Mouse (Mus musculus) layer of hippocampus, adult 9-10 months (tissue): ENCODE results near the gene Lemd2.
"Not testable (repeated sequence)": the region's sequence is repeated elsewhere in the genome, so short reads cannot be mapped to it uniquely, and the experiment has no call there.

Experiments
- DNase-seq: peaks from one replicate; pipeline ENCODE4 v3.0.0; 2022; ENCODE audit warnings: low spot score

Lemd2 gene

GRCm38 (mm10) chr17:27204075-27204909 lies at the start of gene Lemd2:
Gene Lemd2 (minus strand): TSS chr17:27204469.
- DNase-seq = peak; percentile 87

- no peak for DNase-seq
Measured at GRCm38 (mm10) chr17:27251150-27251549, 46.9 kb upstream of the Lemd2 start.

GRCm38 (mm10) chr17:27250461-27250860 lies 46.2 kb upstream of the Lemd2 start:
- DNase-seq = no peak

GRCm38 (mm10) chr17:27249073-27249472 lies 44.8 kb upstream of the Lemd2 start:
- DNase-seq = no peak

- no peak for DNase-seq
Measured at GRCm38 (mm10) chr17:27247680-27248386, 43.6 kb upstream of the Lemd2 start.

- DNase-seq = no peak
Measured at GRCm38 (mm10) chr17:27245851-27246381, 41.6 kb upstream of the Lemd2 start.

GRCm38 (mm10) chr17:27244912-27245311 lies 40.6 kb upstream of the Lemd2 start:
- no peak for DNase-seq

GRCm38 (mm10) chr17:27242194-27243189 lies 38.2 kb upstream of the Lemd2 start:
- peak; percentile 66 for DNase-seq

- no peak for DNase-seq
Measured at GRCm38 (mm10) chr17:27240556-27241457, 36.5 kb upstream of the Lemd2 start.

- DNase-seq = no peak
Measured at GRCm38 (mm10) chr17:27239941-27240340, 35.7 kb upstream of the Lemd2 start.

GRCm38 (mm10) chr17:27238637-27239036 lies 34.4 kb upstream of the Lemd2 start:
- DNase-seq = no peak

- DNase-seq = no peak
Measured at GRCm38 (mm10) chr17:27237731-27238130, 33.5 kb upstream of the Lemd2 start.

- no peak for DNase-seq
Measured at GRCm38 (mm10) chr17:27233298-27233697, 29.0 kb upstream of the Lemd2 start.

- no peak for DNase-seq
Measured at GRCm38 (mm10) chr17:27232176-27232575, 27.9 kb upstream of the Lemd2 start.

GRCm38 (mm10) chr17:27231586-27231985 lies 27.3 kb upstream of the Lemd2 start:
- DNase-seq = not testable (repeated sequence)

- DNase-seq = no peak
Measured at GRCm38 (mm10) chr17:27231146-27231503, 26.9 kb upstream of the Lemd2 start.

- DNase-seq = no peak
Measured at GRCm38 (mm10) chr17:27230455-27231145, 26.3 kb upstream of the Lemd2 start.

GRCm38 (mm10) chr17:27229710-27230454 lies 25.6 kb upstream of the Lemd2 start:
- DNase-seq = no peak

- no peak for DNase-seq
Measured at GRCm38 (mm10) chr17:27228216-27228915, 24.1 kb upstream of the Lemd2 start.
